Mouse (Mus musculus) CH12.LX (cell line): ENCODE data around the gene Hoxa13. TPM values are rescaled to one million over a fixed set of nuclear protein-coding genes. Genes with fewer than 3 reads are reported as not detected.

Experiments
- DNase-seq: peaks from one replicate; pipeline ENCODE4 v3.0.0-alpha.2; 2013; ENCODE audit errors: extremely low read depth
- H3K27ac ChIP-seq: 2 replicates; pipeline ENCODE4 v1.5.1; 2012; ENCODE audit warnings: low read depth, mild to moderate bottlenecking, control low read depth, moderate library complexity; ENCODE audit not compliant: insufficient read depth
- H3K27me3 ChIP-seq: replicated peaks from 2 replicates; pipeline ENCODE3; 2012; ENCODE audit warnings: inconsistent platforms
- H3K36me3 ChIP-seq, 2 experiments: replicated peaks in 1 of 2; 2 replicates each; pipeline versions ENCODE3 to v1.6.1; 2012; ENCODE audit warnings: inconsistent platforms in 1 of 2, low read length in 1 of 2, mild to moderate bottlenecking in 1 of 2, mixed read lengths in 1 of 2, moderate library complexity in 1 of 2; ENCODE audit not compliant: control insufficient read depth in 1 of 2, insufficient read depth in 1 of 2
- H3K4me1 ChIP-seq, 2 experiments: 2 replicates each; pipeline ENCODE4 v1.6.1; 2012; ENCODE audit warnings: inconsistent platforms in 1 of 2, moderate library complexity in 1 of 2; ENCODE audit not compliant: insufficient read depth in 2 of 2, control insufficient read depth in 1 of 2
- H3K4me2 ChIP-seq: 2 replicates; pipeline ENCODE4 v1.6.1; 2012; ENCODE audit warnings: low read depth, mild to moderate bottlenecking, control low read depth; ENCODE audit not compliant: poor library complexity, insufficient read depth, severe bottlenecking
- H3K4me3 ChIP-seq, 3 experiments: fragments of 150-350 bp in 1 of 3; sonication (generic) in 1 of 3; replicated peaks in 1 of 3; 2 replicates each; pipeline versions ENCODE3 to v1.5.1; 2011 to 2012; ENCODE audit warnings: low read depth in 2 of 3, low read length in 2 of 3, mild to moderate bottlenecking in 2 of 3, moderate library complexity in 2 of 3, control low read depth in 1 of 3, improper control_type of control experiment in 1 of 3, inconsistent platforms in 1 of 3, mixed read lengths in 1 of 3; ENCODE audit not compliant: poor library complexity in 1 of 3
- H3K79me2 ChIP-seq: replicated peaks from 2 replicates; pipeline ENCODE4 v1.6.1; 2012; ENCODE audit warnings: mild to moderate bottlenecking, moderate library complexity; ENCODE audit not compliant: control insufficient read depth, poor library complexity, insufficient read depth, severe bottlenecking; ENCODE audit errors: extremely low read depth
- H3K9ac ChIP-seq: 2 replicates; pipeline ENCODE4 v1.6.1; 2012; ENCODE audit warnings: low read depth, mild to moderate bottlenecking, control low read depth, moderate library complexity; ENCODE audit not compliant: insufficient read depth
- H3K9me3 ChIP-seq: replicated peaks from 2 replicates; pipeline ENCODE3; 2012; ENCODE audit warnings: low read length, inconsistent platforms, mixed read lengths
- BHLHE40 ChIP-seq: IDR thresholded peaks from 2 replicates; pipeline ENCODE4 v1.6.1; 2011; ENCODE audit warnings: mild to moderate bottlenecking, low read depth, low read length, improper control_type of control experiment
- CHD1 ChIP-seq: IDR thresholded peaks from 2 replicates; pipeline ENCODE4 v1.6.1; 2012; ENCODE audit warnings: low read depth, low read length, improper control_type of control experiment, inconsistent platforms
- CHD2 ChIP-seq: IDR thresholded peaks from 2 replicates; pipeline ENCODE4 v1.6.1; 2011; ENCODE audit warnings: low read length, improper control_type of control experiment
- CTCF ChIP-seq, 2 experiments: IDR thresholded peaks in 1 of 2; conservative IDR thresholded peaks in 1 of 2; 2 replicates each; pipeline ENCODE4 v1.5.1; 2011 to 2012; ENCODE audit warnings: low read depth in 2 of 2, low read length in 2 of 2, improper control_type of control experiment in 1 of 2, inconsistent platforms in 1 of 2, mild to moderate bottlenecking in 1 of 2, moderate library complexity in 1 of 2
- ELF1 ChIP-seq: IDR thresholded peaks from 2 replicates; pipeline ENCODE4 v1.6.1; 2014; ENCODE audit warnings: low read depth, mild to moderate bottlenecking, inconsistent platforms, low read length, improper control_type of control experiment
- HCFC1 ChIP-seq: IDR thresholded peaks from 2 replicates; pipeline ENCODE4 v1.6.1; 2012; ENCODE audit warnings: low read depth, mild to moderate bottlenecking, inconsistent platforms, low read length, improper control_type of control experiment
- IRF4 ChIP-seq: IDR thresholded peaks from 2 replicates; pipeline ENCODE4 v1.6.1; 2014; ENCODE audit warnings: low read depth, mild to moderate bottlenecking, inconsistent platforms, low read length, improper control_type of control experiment
- JUN ChIP-seq: IDR thresholded peaks from 2 replicates; pipeline ENCODE4 v1.6.1; 2011; ENCODE audit warnings: low read depth, mild to moderate bottlenecking, low read length, improper control_type of control experiment, moderate library complexity; ENCODE audit not compliant: insufficient read depth
- JUND ChIP-seq: conservative IDR thresholded peaks from 2 replicates; pipeline ENCODE4 v1.6.1; 2011; ENCODE audit warnings: low read depth, low read length, improper control_type of control experiment
- MAFK ChIP-seq: IDR thresholded peaks from 2 replicates; pipeline ENCODE4 v1.6.1; 2011; ENCODE audit warnings: low read length, improper control_type of control experiment; ENCODE audit not compliant: insufficient replicate concordance
- MAX ChIP-seq: IDR thresholded peaks from 2 replicates; pipeline ENCODE4 v1.6.1; 2011; ENCODE audit warnings: low read length, improper control_type of control experiment
- MAZ ChIP-seq: IDR thresholded peaks from 2 replicates; pipeline ENCODE4 v1.6.1; 2012; ENCODE audit warnings: low read depth, mild to moderate bottlenecking, inconsistent platforms, low read length, improper control_type of control experiment, moderate library complexity
- MEF2A ChIP-seq: IDR thresholded peaks from 2 replicates; pipeline ENCODE4 v1.6.1; 2014; ENCODE audit warnings: low read depth, mild to moderate bottlenecking, inconsistent platforms, low read length, improper control_type of control experiment, borderline replicate concordance
- MXI1 ChIP-seq: IDR thresholded peaks from 2 replicates; pipeline ENCODE4 v1.6.1; 2011; ENCODE audit warnings: mild to moderate bottlenecking, low read depth, low read length, improper control_type of control experiment
- MYC ChIP-seq: IDR thresholded peaks from 2 replicates; pipeline ENCODE4 v1.6.1; 2011; ENCODE audit warnings: low read depth, mild to moderate bottlenecking, improper control_type of control experiment, low read length
- NELFE ChIP-seq: IDR thresholded peaks from 2 replicates; pipeline ENCODE4 v1.6.1; 2011; ENCODE audit warnings: low read depth, low read length, improper control_type of control experiment
- POLR2A ChIP-seq: IDR thresholded peaks from 2 replicates; pipeline ENCODE4 v1.6.1; 2011; ENCODE audit warnings: low read depth, mild to moderate bottlenecking, improper control_type of control experiment, low read length
- RAD21 ChIP-seq: IDR thresholded peaks from 2 replicates; pipeline ENCODE4 v1.6.1; 2011; ENCODE audit warnings: low read depth, mild to moderate bottlenecking, low read length, improper control_type of control experiment, moderate library complexity
- RCOR1 ChIP-seq: conservative IDR thresholded peaks from 2 replicates; pipeline ENCODE4 v1.6.1; 2012; ENCODE audit warnings: low read depth, mild to moderate bottlenecking, inconsistent platforms, low read length, improper control_type of control experiment
- TBP ChIP-seq: conservative IDR thresholded peaks from 2 replicates; pipeline ENCODE4 v1.6.1; 2011; ENCODE audit warnings: low read depth, low read length, improper control_type of control experiment
- USF1 ChIP-seq: IDR thresholded peaks from 2 replicates; pipeline ENCODE4 v1.6.1; 2014; ENCODE audit warnings: low read depth, mild to moderate bottlenecking, inconsistent platforms, low read length, improper control_type of control experiment
- USF2 ChIP-seq: conservative IDR thresholded peaks from 2 replicates; pipeline ENCODE4 v1.6.1; 2011; ENCODE audit warnings: low read depth, low read length, improper control_type of control experiment
- ZKSCAN1 ChIP-seq: IDR thresholded peaks from 2 replicates; pipeline ENCODE4 v1.6.1; 2012; ENCODE audit warnings: low read depth, inconsistent platforms, low read length, improper control_type of control experiment, borderline replicate concordance
- dilution Hi-C: fragments of 300-500 bp; cut with MboI; formaldehyde crosslinking; loops from 2 replicates; pipeline ENCODE4 v1.14.3; 2020; ENCODE audit warnings: low sequenced_read_pairs; ENCODE audit not compliant: extremely low pct_unique_long_range_greater_than_20kb, extremely low pct_ligation_motif_present
- in situ Hi-C: fragments of 300-500 bp; cut with MboI; formaldehyde crosslinking; loops from 3 replicates; pipeline ENCODE4 v1.14.3; 2019; ENCODE audit warnings: low sequenced_read_pairs, low pct_ligation_motif_present, low pct_unique_long_range_greater_than_20kb, mixed read lengths
- polyA plus RNA-seq: library from polyadenylated mRNA; unstranded; fragments of >175 nt; gene quantifications from 2 replicates; pipeline ENCODE4 v1.2.1, GENCODE M21; 2012; ENCODE audit warnings: low read depth; ENCODE audit not compliant: insufficient read length
- total RNA-seq, 2 experiments: library from RNA; depleted of rRNA; stranded (reverse); fragments of 300-350 nt in 1 of 2; fragments of >200 nt in 1 of 2; gene quantifications; 2 replicates each; pipeline ENCODE4 v1.2.3; 2012 to 2014

Hoxa13 gene
- total and polyA plus RNA-seq, 3 experiments, result 0.17 TPM; not detected in 2

DNA sequence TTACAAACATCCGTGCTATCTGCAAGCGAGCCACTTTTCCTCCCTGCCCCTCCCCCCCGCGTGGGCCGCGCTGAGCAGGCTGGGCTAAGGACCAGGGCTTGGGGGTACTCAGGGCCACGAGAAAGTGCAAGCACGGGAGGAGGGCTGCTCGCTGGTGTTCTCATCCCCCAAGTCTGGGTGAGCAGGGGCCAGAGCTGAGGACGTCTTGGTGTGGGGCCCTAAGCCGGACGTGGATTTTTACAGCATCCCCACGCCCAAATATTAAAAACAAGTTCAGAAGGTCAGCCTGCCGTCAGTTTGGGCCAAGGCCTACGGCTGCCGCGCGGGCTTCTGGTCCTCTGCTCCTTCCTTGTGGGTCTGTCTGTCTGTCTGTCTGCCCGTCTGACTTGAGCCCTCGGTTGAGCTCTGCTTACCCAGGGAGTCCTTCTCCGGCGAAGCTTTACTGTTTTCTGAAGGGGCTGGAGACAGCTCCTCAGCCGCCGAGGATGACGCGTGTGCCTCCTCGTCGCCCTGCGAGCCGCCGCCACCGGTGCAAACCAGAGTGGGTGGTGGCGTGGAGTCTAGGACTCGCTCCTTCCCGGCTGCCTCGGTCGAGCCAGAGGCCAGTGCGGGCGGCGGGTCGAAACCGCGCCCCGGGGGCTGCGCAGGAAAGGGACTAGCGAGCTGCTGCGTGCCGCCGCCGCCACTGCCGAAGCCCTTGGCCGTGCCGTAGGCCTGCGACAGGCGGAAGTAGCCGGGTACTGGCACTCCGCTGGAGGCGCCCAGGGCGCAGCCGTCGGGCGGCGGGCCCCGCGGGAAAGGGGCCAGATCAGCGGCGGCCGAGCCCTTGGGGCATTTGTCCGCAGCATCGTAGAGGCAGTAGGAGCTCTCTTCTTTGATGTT, 26.9 kb downstream of the Hoxa13 start:
- no peaks in the 10 kb centered on the region for H3K27me3 ChIP-seq
- H3K4me3 ChIP-seq, result no peak overlapping the region
- H3K36me3 ChIP-seq, result peaks cover 11 to 74% of the 10 kb centered on the region in 2 experiments
- no peaks in the 10 kb centered on the region for H3K79me2 ChIP-seq
- no peak overlapping the region for H3K27ac ChIP-seq
- DNase-seq, result no peak
- dilution Hi-C loops (no loop called here), in situ Hi-C loops (no loop called here)
- H3K4me2 ChIP-seq, result no peak overlapping the region
- H3K9me3 ChIP-seq, result peaks cover 58% of the 10 kb centered on the region
- H3K9ac ChIP-seq, result no peak overlapping the region
- TF ChIP-seq ELF1 (no peak), TBP (no peak), USF2 (no peak), JUN (no peak), NELFE (no peak), JUND (no peak), MYC (no peak), ZKSCAN1 (no peak)
- H3K4me1 ChIP-seq, result no peaks in the 10 kb centered on the region

GRCm38 (mm10) chr6:52232984-52233545, 27.6 kb downstream of the Hoxa13 start:
- Histone ChIP-seq H3K27ac (no peak overlapping the region), H3K36me3 (peaks cover 11 to 77% of the 10 kb centered on the region in 2 experiments), H3K4me2 (no peak overlapping the region), H3K4me3 (no peak overlapping the region), H3K9me3 (peaks cover 58% of the 10 kb centered on the region), H3K27me3 (no peaks in the 10 kb centered on the region), H3K9ac (no peak overlapping the region), H3K4me1 (no peaks in the 10 kb centered on the region), H3K79me2 (no peaks in the 10 kb centered on the region)
- dilution Hi-C loops (no loop called here), in situ Hi-C loops (no loop called here)
- no peak for DNase-seq
- no peak for TF ChIP-seq RAD21
- no peak for TF ChIP-seq USF1
- TF ChIP-seq MAFK, result no peak
- no peak for TF ChIP-seq ELF1
- TF ChIP-seq HCFC1, result no peak
- TF ChIP-seq RCOR1, result no peak
- TF ChIP-seq BHLHE40, result no peak
- TF ChIP-seq MXI1, result no peak
- no peak for TF ChIP-seq MAX
- no peak for TF ChIP-seq MYC
- TF ChIP-seq MEF2A, result no peak
- no peak for TF ChIP-seq CTCF (conservative IDR thresholded peaks at IDR 0.05 in 1 of 2, IDR thresholded peaks at IDR 0.05 in 1 of 2; ENCODE audit: low read depth in 2 of 2, low read length in 2 of 2)
- no peak for TF ChIP-seq IRF4
- no peak for TF ChIP-seq CHD1
- no peak for TF ChIP-seq POLR2A
- no peak for TF ChIP-seq MAZ
- TF ChIP-seq JUN, result no peak
- no peak for TF ChIP-seq CHD2
